Mouse (Mus musculus): ENCODE measurements around the gene E130114P18Rik. TPM values are rescaled to one million over a fixed set of nuclear protein-coding genes. Genes with fewer than 3 reads are reported as not detected.
A peak's percentile ranks its signal among the peaks of the same experiment; 100 is the strongest.

E130114P18Rik gene
- polyA plus RNA-seq, 1 experiment: 19.7 TPM

DNA sequence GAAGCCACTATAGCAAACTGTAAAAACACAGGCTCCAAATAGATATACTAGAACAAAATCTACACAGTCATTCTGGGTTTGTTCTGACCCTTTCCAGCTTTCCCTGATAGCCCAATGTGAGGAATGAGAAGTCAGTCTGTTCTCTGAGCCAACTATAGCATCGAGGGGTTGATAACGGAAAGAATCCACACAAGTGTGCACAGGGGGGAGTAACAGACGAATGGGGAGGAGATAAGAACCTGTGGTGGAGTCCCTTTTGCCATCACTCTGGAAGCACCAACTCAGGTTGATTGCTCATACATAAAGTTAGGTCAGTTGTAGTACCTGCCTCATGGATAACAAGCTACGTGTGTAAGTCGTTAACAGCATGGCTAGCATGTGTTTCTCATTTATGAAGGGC, 184.0 kb downstream of the E130114P18Rik start:
- no peak for DNase-seq (ENCODE audit: low read depth)
- TF ChIP-seq CTCF (IDR thresholded peaks at IDR 0.05; ENCODE audit: borderline replicate concordance, extremely low read depth, insufficient read depth, insufficient read length) (no peak), POLR2A (IDR thresholded peaks at IDR 0.05; ENCODE audit: borderline replicate concordance, extremely low read depth, insufficient read depth, insufficient read length, poor library complexity, severe bottlenecking) (no peak)

DNA sequence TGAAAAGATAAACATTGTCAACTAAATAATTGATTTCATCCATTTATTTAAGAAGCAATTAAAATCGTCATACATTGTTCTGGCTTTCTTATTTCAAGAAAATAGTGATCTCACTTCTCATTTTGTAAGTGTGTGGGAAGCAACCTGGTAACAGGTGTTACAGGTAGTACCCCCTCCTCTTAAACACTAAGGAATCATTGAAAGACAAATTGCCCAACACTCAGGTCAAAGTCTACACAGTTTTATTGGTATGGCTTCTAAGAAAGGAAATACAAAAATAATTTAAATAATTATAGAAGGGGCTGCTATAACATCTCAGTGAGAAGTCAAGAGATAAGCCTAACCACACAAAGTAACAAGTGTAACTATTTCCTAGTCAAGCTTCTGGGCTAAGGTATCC, 188.1 kb downstream of the E130114P18Rik start:
- TF ChIP-seq CTCF (IDR thresholded peaks at IDR 0.05; ENCODE audit: borderline replicate concordance, extremely low read depth, insufficient read depth, insufficient read length) (no peak), POLR2A (IDR thresholded peaks at IDR 0.05; ENCODE audit: borderline replicate concordance, extremely low read depth, insufficient read depth, insufficient read length, poor library complexity, severe bottlenecking) (no peak)
- DNase-seq (ENCODE audit: low read depth): no peak

DNA sequence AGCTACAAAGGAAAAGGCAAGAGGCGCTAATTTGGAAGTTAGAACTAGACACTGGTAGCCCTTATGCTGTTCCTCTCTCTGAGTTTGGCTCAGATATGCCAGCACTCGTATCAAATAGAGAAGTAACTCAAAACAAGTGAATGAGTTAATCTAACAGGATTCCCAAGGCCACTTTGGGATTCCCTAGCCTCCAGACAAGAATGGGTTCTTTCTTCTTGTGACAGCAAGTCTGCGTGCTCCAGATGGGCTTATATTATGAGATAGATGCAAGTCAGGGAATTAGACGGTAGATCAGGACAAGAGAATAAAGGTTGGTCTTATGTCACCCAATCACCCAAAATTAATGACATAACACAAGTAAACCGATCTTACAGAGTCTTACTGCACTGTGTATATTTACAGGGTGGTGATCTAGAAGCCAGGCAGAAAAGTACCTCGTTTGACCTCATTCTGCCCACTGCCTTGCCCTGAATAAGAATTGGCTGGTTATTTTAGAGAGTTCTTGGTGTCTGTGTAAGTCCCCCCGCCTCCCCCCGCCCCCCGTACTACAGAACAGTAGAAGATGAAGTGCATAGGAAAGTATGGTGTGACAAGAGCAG, 190.4 kb downstream of the E130114P18Rik start:
- peak; percentile 71 for DNase-seq (ENCODE audit: low read depth)
- no peak for TF ChIP-seq CTCF (IDR thresholded peaks at IDR 0.05; ENCODE audit: borderline replicate concordance, extremely low read depth, insufficient read depth, insufficient read length)
- no peak for TF ChIP-seq POLR2A (IDR thresholded peaks at IDR 0.05; ENCODE audit: borderline replicate concordance, extremely low read depth, insufficient read depth, insufficient read length, poor library complexity, severe bottlenecking)

DNA sequence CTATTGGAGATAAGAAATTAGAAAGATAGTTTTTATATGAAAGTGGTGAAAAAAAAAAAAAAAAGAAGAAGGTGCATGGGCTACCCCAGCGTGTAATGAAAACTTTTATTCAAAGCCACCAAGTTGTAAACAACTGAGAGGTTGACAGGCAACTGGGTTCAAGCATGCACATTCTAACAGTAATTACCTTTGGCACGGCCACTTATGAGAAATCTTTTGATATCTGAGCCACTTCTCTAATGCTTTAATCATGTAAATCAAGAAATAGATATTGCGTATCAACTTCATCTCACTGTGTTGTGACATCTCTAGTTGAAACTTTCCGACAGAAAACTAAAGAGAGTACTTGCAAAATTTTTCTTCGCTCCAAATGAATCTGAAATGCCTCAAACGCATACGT, 192.7 kb downstream of the E130114P18Rik start:
- peak; percentile 83 for DNase-seq (ENCODE audit: low read depth)
- TF ChIP-seq CTCF (IDR thresholded peaks at IDR 0.05; ENCODE audit: borderline replicate concordance, extremely low read depth, insufficient read depth, insufficient read length): no peak
- TF ChIP-seq POLR2A (IDR thresholded peaks at IDR 0.05; ENCODE audit: borderline replicate concordance, extremely low read depth, insufficient read depth, insufficient read length, poor library complexity, severe bottlenecking): no peak

DNA sequence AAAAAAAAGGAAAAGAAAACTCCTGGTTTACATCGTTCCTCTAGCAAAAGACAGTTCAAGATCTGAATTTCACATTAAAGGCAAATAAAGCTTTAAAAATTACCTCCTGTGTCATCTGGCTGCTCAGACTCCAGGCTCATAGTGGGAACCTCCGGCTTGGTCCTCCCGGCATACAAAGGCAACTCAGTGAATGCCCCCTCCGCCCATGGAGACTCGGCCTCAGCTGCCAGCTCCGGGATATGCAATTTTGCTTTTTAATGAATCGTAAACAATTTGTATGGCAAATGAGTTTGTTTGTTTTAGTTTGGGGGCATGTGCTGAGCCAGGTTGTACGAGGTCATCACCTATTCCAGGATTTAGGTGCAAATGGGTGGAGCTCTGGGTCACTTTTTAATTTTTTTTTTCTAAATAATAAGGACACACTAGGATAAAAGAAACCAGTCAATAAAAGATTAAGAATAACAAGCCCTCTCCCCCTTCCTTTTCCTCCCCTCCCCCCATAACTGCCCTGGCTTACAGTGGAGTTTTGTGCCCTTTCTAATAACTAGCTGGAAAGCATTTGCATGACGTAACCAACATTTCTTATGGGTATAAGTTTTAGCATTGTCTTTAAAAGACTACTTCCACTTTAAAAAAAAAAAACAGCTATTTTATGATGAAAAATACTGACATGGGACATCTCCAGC, 193.3 kb downstream of the E130114P18Rik start:
- no peak for TF ChIP-seq CTCF (IDR thresholded peaks at IDR 0.05; ENCODE audit: borderline replicate concordance, extremely low read depth, insufficient read depth, insufficient read length)
- TF ChIP-seq POLR2A (IDR thresholded peaks at IDR 0.05; ENCODE audit: borderline replicate concordance, extremely low read depth, insufficient read depth, insufficient read length, poor library complexity, severe bottlenecking): no peak
- peak; percentile 80 for DNase-seq (ENCODE audit: low read depth)

DNA sequence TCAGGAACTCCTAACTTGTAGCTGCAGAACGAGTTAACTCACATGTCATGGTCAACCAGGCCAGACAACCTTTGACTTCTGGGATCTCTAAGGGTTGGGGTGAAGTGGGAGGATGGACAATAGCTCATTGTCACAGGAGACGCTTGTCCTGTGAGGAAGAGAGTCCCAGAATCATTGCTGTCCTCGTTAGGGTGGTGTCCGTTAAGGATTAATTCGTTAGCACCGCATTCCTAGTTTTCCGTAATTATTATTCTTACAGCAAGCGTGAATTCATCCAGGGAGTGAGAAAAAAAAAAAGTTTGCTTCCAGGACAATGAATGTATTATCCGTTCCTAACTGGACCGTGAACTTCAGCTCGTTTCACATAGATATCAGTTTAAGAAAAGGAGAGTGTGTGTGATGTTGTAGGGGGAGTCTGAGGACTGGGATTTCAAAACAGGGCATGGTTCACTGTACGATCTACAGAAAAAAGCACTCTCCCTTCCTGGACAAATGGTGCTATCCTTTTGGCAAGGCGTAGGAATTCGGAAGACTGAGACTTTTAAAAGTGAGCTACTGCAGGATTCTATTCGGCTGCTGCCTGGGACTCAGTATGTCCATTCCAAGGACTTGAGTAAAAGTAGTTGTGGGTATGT, 195.0 kb downstream of the E130114P18Rik start:
- peak; percentile 86 for DNase-seq (ENCODE audit: low read depth)
- TF ChIP-seq CTCF (IDR thresholded peaks at IDR 0.05; ENCODE audit: borderline replicate concordance, extremely low read depth, insufficient read depth, insufficient read length) (no peak), POLR2A (IDR thresholded peaks at IDR 0.05; ENCODE audit: borderline replicate concordance, extremely low read depth, insufficient read depth, insufficient read length, poor library complexity, severe bottlenecking) (no peak)

DNA sequence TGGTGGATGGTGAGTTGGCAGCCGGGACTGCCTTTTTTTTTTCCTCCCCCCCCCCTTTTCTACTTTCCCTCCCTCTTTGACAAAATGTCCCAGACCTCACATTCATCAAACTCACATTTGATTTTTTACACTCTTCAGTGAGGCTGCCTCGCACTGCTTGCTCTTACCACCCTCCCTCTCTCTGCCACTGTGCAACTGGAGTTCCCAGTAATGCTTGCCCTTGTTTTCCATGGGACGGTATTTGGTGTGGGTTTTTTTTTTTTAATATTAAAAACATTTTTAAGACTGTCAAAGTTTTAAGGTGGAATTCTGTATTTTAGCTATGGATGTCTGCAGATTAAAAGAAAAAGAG, 195.8 kb downstream of the E130114P18Rik start:
- TF ChIP-seq POLR2A (IDR thresholded peaks at IDR 0.05; ENCODE audit: borderline replicate concordance, extremely low read depth, insufficient read depth, insufficient read length, poor library complexity, severe bottlenecking) (no peak), CTCF (IDR thresholded peaks at IDR 0.05; ENCODE audit: borderline replicate concordance, extremely low read depth, insufficient read depth, insufficient read length) (no peak)
- no peak for DNase-seq (ENCODE audit: low read depth)

DNA sequence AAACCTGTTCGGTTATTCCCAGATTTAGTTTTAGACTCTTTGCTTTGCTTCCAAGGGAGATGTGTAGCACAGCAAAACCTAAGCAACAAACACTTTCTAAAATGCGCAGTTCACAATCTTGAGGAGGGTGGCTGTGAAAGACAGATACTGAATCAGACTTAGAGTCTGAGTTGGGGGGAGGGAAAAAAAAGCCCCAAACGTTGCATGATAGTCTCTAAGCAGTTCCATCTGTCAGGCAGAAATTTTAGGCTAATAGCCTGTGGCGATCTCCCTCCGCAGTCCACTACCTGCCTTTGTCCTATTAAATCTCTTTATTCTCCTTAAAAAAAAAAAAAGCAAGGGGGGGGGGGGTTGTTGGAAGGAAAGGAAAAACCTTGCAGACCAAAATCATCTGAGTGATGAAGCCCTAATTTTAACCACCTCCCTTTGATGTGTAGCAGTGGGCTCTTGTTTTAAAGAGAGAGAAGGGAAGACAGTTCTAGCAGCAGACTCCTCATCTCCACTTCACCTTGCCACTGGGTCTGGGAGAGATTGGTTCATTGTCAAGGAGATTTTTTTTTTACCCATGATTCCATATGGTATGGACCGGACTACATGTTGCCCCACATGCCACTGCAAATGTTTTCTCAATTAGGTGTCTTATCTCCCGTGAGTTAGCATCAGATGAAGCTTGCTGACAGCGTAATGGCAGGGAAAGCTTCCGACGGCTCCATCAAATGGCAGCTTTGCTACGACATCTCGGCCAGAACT, 196.4 kb downstream of the E130114P18Rik start:
- peak; percentile 95 for DNase-seq (ENCODE audit: low read depth)
- TF ChIP-seq CTCF (IDR thresholded peaks at IDR 0.05; ENCODE audit: borderline replicate concordance, extremely low read depth, insufficient read depth, insufficient read length): no peak
- TF ChIP-seq POLR2A (IDR thresholded peaks at IDR 0.05; ENCODE audit: borderline replicate concordance, extremely low read depth, insufficient read depth, insufficient read length, poor library complexity, severe bottlenecking): no peak

DNA sequence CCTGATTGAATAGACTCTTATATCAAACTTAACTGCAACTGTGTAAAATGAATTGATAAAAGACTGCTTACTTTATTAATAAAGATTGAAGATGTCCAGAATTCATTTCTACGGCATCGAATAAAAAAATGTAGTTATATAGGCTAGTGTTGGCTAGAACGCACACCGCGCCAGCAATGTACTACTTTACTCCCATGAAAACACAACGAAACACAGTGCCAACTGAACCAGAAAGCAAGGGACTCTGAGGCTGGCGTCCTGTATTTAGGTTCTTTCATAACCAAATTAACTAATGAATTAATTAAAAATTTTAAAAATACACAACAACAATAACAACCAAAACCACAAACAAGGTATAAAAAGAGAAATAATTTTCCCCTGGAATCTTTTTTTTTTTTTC, 197.0 kb downstream of the E130114P18Rik start:
- DNase-seq (ENCODE audit: low read depth): peak; percentile 82
- TF ChIP-seq CTCF (IDR thresholded peaks at IDR 0.05; ENCODE audit: borderline replicate concordance, extremely low read depth, insufficient read depth, insufficient read length) (no peak), POLR2A (IDR thresholded peaks at IDR 0.05; ENCODE audit: borderline replicate concordance, extremely low read depth, insufficient read depth, insufficient read length, poor library complexity, severe bottlenecking) (no peak)

DNA sequence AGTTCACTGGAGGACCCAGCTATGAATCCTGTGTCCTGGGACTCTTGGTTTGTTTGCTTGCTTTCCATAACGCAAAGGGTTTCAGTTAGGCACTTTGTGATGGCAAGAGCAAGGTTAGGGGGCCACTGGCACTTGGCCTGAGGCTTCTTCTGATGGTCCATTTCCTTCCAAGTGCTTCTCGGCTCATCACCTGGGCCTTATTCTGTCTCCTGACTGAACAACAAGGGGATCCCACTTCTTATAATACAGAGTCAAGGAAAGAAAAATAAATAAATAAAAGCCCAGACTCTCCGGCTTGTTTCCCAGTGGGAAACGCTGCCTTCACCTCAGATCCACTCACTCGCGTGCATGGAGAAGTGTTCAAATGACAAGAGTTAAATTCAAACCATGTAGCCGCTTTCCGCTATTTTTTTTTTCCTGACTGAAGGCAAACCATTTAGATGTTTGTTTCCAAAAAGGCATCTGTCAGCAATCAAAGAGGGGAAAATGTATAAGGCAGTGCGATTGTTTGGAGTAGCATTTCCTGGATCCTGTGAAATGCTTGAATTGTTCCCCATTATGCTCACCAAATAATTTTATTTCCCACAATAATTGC, 199.2 kb downstream of the E130114P18Rik start:
- no peak for TF ChIP-seq POLR2A (IDR thresholded peaks at IDR 0.05; ENCODE audit: borderline replicate concordance, extremely low read depth, insufficient read depth, insufficient read length, poor library complexity, severe bottlenecking)
- TF ChIP-seq CTCF (IDR thresholded peaks at IDR 0.05; ENCODE audit: borderline replicate concordance, extremely low read depth, insufficient read depth, insufficient read length): no peak
- DNase-seq (ENCODE audit: low read depth): peak; percentile 60

DNA sequence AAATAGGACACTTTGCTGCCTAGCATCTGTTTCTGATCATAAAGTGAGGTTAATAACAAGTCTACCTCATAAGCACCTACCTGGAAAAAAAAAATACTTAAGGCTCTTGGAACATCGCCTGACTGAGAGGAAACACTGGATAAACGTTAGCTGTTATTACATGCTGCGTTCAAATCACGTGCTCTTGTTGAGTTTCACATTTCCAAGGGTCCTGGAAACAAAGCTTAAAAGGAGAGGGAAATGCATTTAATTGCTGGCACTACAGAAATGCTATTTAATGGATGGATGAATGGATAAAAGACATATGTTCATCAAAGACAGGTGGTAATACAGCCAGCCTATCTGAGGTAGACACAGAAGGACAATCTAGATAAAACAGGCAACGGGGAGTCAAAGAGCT, 200.4 kb downstream of the E130114P18Rik start:
- peak; percentile 51 for DNase-seq (ENCODE audit: low read depth)

More for the DNA sequence above, 200.4 kb downstream of the E130114P18Rik start:
- TF ChIP-seq CTCF (IDR thresholded peaks at IDR 0.05; ENCODE audit: borderline replicate concordance, extremely low read depth, insufficient read depth, insufficient read length) (no peak), POLR2A (IDR thresholded peaks at IDR 0.05; ENCODE audit: borderline replicate concordance, extremely low read depth, insufficient read depth, insufficient read length, poor library complexity, severe bottlenecking) (no peak)
